Mouse (Mus musculus): Measurements from ENCODE around the gene Saxo1. TPM values are rescaled to one million over a fixed set of nuclear protein-coding genes. Genes with fewer than 3 reads are reported as not detected.

The Saxo1 gene
- total RNA-seq, 2 experiments from 2014 or later: not detected

GRCm38 (mm10) chr4:86533406-86534090 is 24.6 kb downstream of the Saxo1 start:
- no peak for DNase-seq
- intact Hi-C loops (cut with DNase I): no loop called here

GRCm38 (mm10) chr4:86529161-86529560 is 29.0 kb downstream of the Saxo1 start:
- intact Hi-C loops (cut with DNase I): no loop called here

GRCm38 (mm10) chr4:86527162-86528136 is 30.7 kb downstream of the Saxo1 start:
- intact Hi-C loops (cut with DNase I): no loop called here
- no peak for DNase-seq

More at GRCm38 (mm10) chr4:86529161-86529560, 29.0 kb downstream of the Saxo1 start:
- DNase-seq: no peak

- intact Hi-C loops (cut with DNase I): no loop called here
- no peak for DNase-seq
These were observed 33.6 kb downstream of the Saxo1 start for GRCm38 (mm10) chr4:86524483-86524882.

- no peak for DNase-seq
- intact Hi-C loops (cut with DNase I): no loop called here
These were observed 34.4 kb downstream of the Saxo1 start for GRCm38 (mm10) chr4:86523771-86524170.

- intact Hi-C loops (cut with DNase I): no loop called here
- DNase-seq: no peak
These were observed 37.4 kb downstream of the Saxo1 start for GRCm38 (mm10) chr4:86520695-86521094.

GRCm38 (mm10) chr4:86519953-86520352 is 38.2 kb downstream of the Saxo1 start:
- intact Hi-C loops (cut with DNase I): no loop called here
- DNase-seq: no peak

- intact Hi-C loops (cut with DNase I): no loop called here
- no peak for DNase-seq
These were observed 53.5 kb downstream of the Saxo1 start for GRCm38 (mm10) chr4:86504656-86505055.

- intact Hi-C loops (cut with DNase I): no loop called here
- DNase-seq: no peak
These were observed 58.6 kb downstream of the Saxo1 start for GRCm38 (mm10) chr4:86499561-86499960.

GRCm38 (mm10) chr4:86498754-86499153 is 59.4 kb downstream of the Saxo1 start:
- peak; percentile 55 to 58 for DNase-seq
- intact Hi-C loops (cut with DNase I): no loop called here

GRCm38 (mm10) chr4:86489128-86489527 is 69.0 kb downstream of the Saxo1 start:
- no peak for DNase-seq
- intact Hi-C loops (cut with DNase I): loop anchor here (5.0 kb wide), 2 partner anchors 92 to 152 kb away; no protein-coding TSS in a partner anchor

GRCm38 (mm10) chr4:86486901-86487300 is 71.2 kb downstream of the Saxo1 start:
- intact Hi-C loops (cut with DNase I): loop anchor here (5.0 kb wide), 2 partner anchors 90 to 150 kb away; no protein-coding TSS in a partner anchor
- DNase-seq: no peak

GRCm38 (mm10) chr4:86486491-86486890 is 71.6 kb downstream of the Saxo1 start:
- intact Hi-C loops (cut with DNase I): loop anchor here (5.0 kb wide), 2 partner anchors 89 to 149 kb away; no protein-coding TSS in a partner anchor
- DNase-seq: no peak

- intact Hi-C loops (cut with DNase I): loop anchor here (5.0 kb wide), 2 partner anchors 88 to 148 kb away; no protein-coding TSS in a partner anchor
- DNase-seq: no peak
These were observed 73.1 kb downstream of the Saxo1 start for GRCm38 (mm10) chr4:86485052-86485451.

GRCm38 (mm10) chr4:86483686-86484085 is 74.4 kb downstream of the Saxo1 start:
- intact Hi-C loops (cut with DNase I): loop anchor here (5.0 kb wide), 2 partner anchors 441 to 651 kb away; no protein-coding TSS in a partner anchor
- DNase-seq: no peak

GRCm38 (mm10) chr4:86483013-86483615 is 75.0 kb downstream of the Saxo1 start:
- intact Hi-C loops (cut with DNase I): loop anchor here (5.0 kb wide), 2 partner anchors 441 to 651 kb away; no protein-coding TSS in a partner anchor
- no peak for DNase-seq

- DNase-seq: no peak
- intact Hi-C loops (cut with DNase I): loop anchor here (5.0 kb wide), 2 partner anchors 439 to 649 kb away; no protein-coding TSS in a partner anchor
These were observed 77.2 kb downstream of the Saxo1 start for GRCm38 (mm10) chr4:86480891-86481290.

- intact Hi-C loops (cut with DNase I): no loop called here
These were observed 93.3 kb downstream of the Saxo1 start for GRCm38 (mm10) chr4:86464808-86465207.

GRCm38 (mm10) chr4:86450468-86450867 is 107.7 kb downstream of the Saxo1 start:
- intact Hi-C loops (cut with DNase I): no loop called here
- no peak for DNase-seq

More at GRCm38 (mm10) chr4:86464808-86465207, 93.3 kb downstream of the Saxo1 start:
- DNase-seq: no peak

GRCm38 (mm10) chr4:86436336-86436735 is 121.8 kb downstream of the Saxo1 start:
- intact Hi-C loops (cut with DNase I): no loop called here
- no peak for DNase-seq

Measured in heart, postnatal 36 days (tissue).